Mouse (Mus musculus) liver, adult 2 months (tissue): ENCODE results near the gene Chga. TPM values are rescaled to one million over a fixed set of nuclear protein-coding genes. Genes with fewer than 3 reads are reported as not detected.

Experiments
- DNase-seq: peaks from one replicate; pipeline ENCODE4 v3.0.0-alpha.2; 2011; ENCODE audit warnings: low read depth, low spot score; ENCODE audit errors: extremely low read depth
- H3K27ac ChIP-seq: fragments of 200-500 bp; replicated peaks from 2 replicates; pipeline ENCODE4 v1.5.1; 2012; ENCODE audit warnings: low read depth, mild to moderate bottlenecking, control low read depth, inconsistent platforms, low read length; ENCODE audit not compliant: insufficient read depth
- H3K27me3 ChIP-seq: fragments of 200-500 bp; 2 replicates; pipeline ENCODE4 v1.6.1; 2012; ENCODE audit warnings: mild to moderate bottlenecking, moderate library complexity, low read length, inconsistent platforms; ENCODE audit not compliant: control insufficient read depth, insufficient read depth
- H3K36me3 ChIP-seq: fragments of 200-500 bp; 2 replicates; pipeline ENCODE4 v1.6.1; 2012; ENCODE audit warnings: low read length, inconsistent platforms; ENCODE audit not compliant: control insufficient read depth, insufficient read depth
- H3K4me1 ChIP-seq: fragments of 200-500 bp; 2 replicates; pipeline ENCODE4 v1.6.1; 2011; ENCODE audit warnings: low read length; ENCODE audit not compliant: control insufficient read depth, insufficient read depth
- H3K4me3 ChIP-seq: fragments of 200-500 bp; 2 replicates; pipeline ENCODE4 v1.5.1; 2011; ENCODE audit warnings: low read depth, mild to moderate bottlenecking, control low read depth, low read length, moderate library complexity; ENCODE audit not compliant: insufficient read depth
- H3K79me2 ChIP-seq: fragments of 200-500 bp; 2 replicates; pipeline ENCODE4 v1.6.1; 2012; ENCODE audit warnings: inconsistent platforms, mild to moderate bottlenecking, low read length, moderate library complexity; ENCODE audit not compliant: control insufficient read depth, insufficient read depth
- H3K9ac ChIP-seq: fragments of 200-500 bp; 2 replicates; pipeline ENCODE4 v1.6.1; 2012; ENCODE audit warnings: low read depth, mild to moderate bottlenecking, control low read depth, inconsistent platforms, low read length
- CTCF ChIP-seq: fragments of 200-500 bp; IDR thresholded peaks from 2 replicates; pipeline ENCODE4 v1.5.1; 2011; ENCODE audit warnings: low read depth, low read length, control low read depth
- POLR2A ChIP-seq: fragments of 200-500 bp; IDR thresholded peaks from 2 replicates; pipeline ENCODE4 v1.6.1; 2011; ENCODE audit warnings: low read length, control low read depth; ENCODE audit not compliant: insufficient read depth; ENCODE audit errors: extremely low read depth
- WGBS: fragments of 180-500 bp; shearing (Covaris S2); methylation state at CpG from one replicate; pipeline ENCODE4 v1.1.7; 2018; 5-methylcytosine and 5-hydroxymethylcytosine counted together
- polyA plus RNA-seq: library from polyadenylated mRNA; depleted of rRNA; stranded (reverse); fragments of >200 nt; gene quantifications from 2 replicates; pipeline ENCODE4 v1.2.3, GENCODE M21; 2012
- total RNA-seq: library from RNA; depleted of rRNA; stranded (reverse); fragments of >200 nt; gene quantifications from 2 replicates; pipeline ENCODE4 v1.2.3, GENCODE M21; 2014

Gene Chga
- total and polyA plus RNA-seq, 2 experiments, result not detected

GRCm38 (mm10) chr12:102568219-102568618, 13.4 kb downstream of the Chga start:
- H3K4me3 ChIP-seq, result no peak overlapping the region

GRCm38 (mm10) chr12:102570111-102570510, 15.3 kb downstream of the Chga start:
- Histone ChIP-seq H3K27ac (no peak overlapping the region), H3K79me2 (no peaks in the 10 kb centered on the region), H3K4me1 (no peaks in the 10 kb centered on the region), H3K9ac (no peak overlapping the region), H3K27me3 (no peaks in the 10 kb centered on the region), H3K4me3 (no peak overlapping the region), H3K36me3 (no peaks in the 10 kb centered on the region)
- DNase-seq, result no peak
- 87% methylated on average over 13 of the region's 13 CpGs for WGBS
- TF ChIP-seq POLR2A, result no peak
- TF ChIP-seq CTCF, result no peak

More at GRCm38 (mm10) chr12:102568219-102568618, 13.4 kb downstream of the Chga start:
- Histone ChIP-seq H3K27me3 (no peaks in the 10 kb centered on the region), H3K9ac (no peak overlapping the region), H3K36me3 (no peaks in the 10 kb centered on the region), H3K79me2 (no peaks in the 10 kb centered on the region), H3K4me1 (no peaks in the 10 kb centered on the region), H3K27ac (no peak overlapping the region)
- 83% methylated on average over 7 of the region's 7 CpGs for WGBS
- no peak for DNase-seq
- TF ChIP-seq POLR2A (no peak), CTCF (no peak)

DNA sequence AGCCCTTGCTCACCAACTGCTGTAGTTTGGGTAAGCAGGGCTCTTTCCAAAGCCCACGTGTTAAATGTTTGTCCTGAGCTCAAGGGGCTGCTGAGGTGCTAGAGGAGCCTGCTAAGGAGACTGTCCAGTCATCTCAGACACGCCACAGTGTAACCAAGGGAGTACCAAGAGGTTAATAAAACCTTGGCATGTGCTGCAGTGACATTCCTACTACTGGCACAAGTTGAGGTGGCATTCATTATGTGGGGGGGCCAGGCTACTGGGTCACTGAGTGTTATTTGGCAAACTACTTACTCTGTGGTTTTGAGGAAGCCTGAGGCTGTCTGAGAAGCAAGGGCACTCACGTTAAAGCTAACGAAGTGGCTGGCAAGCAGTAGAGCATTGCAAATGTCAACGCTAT, 16.0 kb downstream of the Chga start:
- Histone ChIP-seq H3K4me3 (no peak overlapping the region), H3K36me3 (no peaks in the 10 kb centered on the region), H3K27me3 (no peaks in the 10 kb centered on the region), H3K27ac (no peak overlapping the region), H3K9ac (no peak overlapping the region), H3K4me1 (no peaks in the 10 kb centered on the region), H3K79me2 (no peaks in the 10 kb centered on the region)
- DNase-seq, result no peak
- TF ChIP-seq CTCF, result no peak
- WGBS, result 79% methylated on average over 5 of the region's 5 CpGs

DNA sequence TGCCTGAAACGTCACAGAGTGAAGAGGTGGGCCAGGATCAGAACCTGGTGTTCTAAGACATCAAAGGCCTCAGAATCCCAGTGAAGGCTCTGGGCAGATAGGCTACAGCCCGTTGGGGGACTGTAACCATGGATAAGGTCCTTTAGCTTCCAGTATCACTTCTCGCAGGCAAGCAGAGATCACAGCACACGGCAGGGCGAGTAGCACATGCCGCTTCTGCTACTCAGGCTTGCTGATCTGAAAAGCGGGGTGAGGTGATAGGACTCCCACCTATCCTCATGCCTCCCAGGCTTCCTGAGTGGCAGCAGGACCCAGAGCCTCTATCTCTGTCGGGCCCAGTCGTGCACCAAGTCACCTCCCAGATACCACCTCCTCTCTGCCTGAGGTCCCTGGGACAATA, 16.9 kb downstream of the Chga start:
- TF ChIP-seq POLR2A (no peak), CTCF (no peak)
- 89% methylated on average over 9 of the region's 9 CpGs for WGBS
- Histone ChIP-seq H3K27me3 (no peaks in the 10 kb centered on the region), H3K79me2 (no peaks in the 10 kb centered on the region), H3K27ac (no peak overlapping the region), H3K4me3 (no peak overlapping the region), H3K4me1 (no peaks in the 10 kb centered on the region), H3K9ac (no peak overlapping the region), H3K36me3 (no peaks in the 10 kb centered on the region)
- no peak for DNase-seq

DNA sequence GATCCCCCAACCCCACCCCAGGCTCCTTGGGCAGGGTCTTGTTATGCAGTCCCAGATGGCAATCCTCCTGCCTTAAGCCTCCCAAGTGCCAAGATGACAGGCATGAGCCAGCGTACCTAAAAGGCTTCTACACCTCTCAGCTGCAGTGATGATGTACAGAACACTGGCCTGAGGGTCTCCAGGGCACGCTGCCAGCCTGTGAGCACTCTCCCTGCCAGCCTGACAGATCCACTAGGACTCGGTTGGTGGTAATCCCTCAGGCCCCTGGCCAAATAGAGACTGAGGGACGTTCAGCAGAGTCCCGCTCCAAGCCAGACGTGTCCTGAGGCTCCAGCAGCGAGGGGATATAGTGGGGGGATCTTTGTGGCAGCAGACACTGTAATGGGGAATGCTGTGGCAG, 18.3 kb downstream of the Chga start:
- Histone ChIP-seq H3K4me3 (no peak overlapping the region), H3K9ac (no peak overlapping the region), H3K4me1 (no peaks in the 10 kb centered on the region), H3K27me3 (no peaks in the 10 kb centered on the region), H3K27ac (no peak overlapping the region), H3K36me3 (no peaks in the 10 kb centered on the region; the same call in 1 of the 2 replicates), H3K79me2 (no peaks in the 10 kb centered on the region)
- TF ChIP-seq CTCF, result no peak
- WGBS, result 92% methylated on average over 7 of the region's 7 CpGs
- DNase-seq, result no peak

DNA sequence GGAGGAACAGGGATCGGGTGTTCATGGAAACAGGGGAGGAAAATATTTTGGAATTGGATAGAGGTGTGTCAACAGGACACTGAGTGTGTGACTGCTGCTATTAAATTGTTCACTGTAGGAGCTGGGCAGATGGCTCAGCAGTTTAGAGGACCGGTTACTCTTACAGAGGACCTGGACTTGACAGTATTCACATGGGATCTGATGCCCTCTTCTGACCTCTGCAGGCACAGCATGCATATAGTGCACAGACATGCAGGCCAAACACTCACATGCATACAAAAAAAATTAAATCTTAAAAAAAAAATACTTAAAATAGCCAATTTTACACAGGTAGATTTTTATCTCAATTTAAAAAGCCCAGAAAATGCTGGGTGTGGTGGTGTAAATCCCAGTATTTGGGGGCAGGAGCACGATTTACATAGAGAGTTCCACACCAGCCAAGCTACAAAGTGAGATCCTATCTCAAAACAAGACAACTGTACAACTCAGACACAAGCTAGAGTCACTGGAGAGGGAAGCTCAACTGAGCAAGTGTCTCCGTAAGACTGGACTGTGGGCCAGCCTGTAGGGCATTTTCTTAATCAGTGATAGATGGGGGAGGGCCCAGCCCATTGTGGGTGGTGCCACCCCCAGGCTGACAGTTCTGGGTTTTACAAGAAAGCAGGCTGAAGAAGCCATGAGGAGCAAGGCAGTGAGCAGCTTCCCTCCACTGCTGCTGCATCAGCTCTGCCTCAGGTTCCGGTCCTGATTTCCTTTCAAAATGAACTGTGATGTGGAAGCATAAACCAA, 21.0 kb downstream of the Chga start:
- TF ChIP-seq POLR2A, result no peak
- TF ChIP-seq CTCF, result no peak
- 87% methylated on average over 5 of the region's 5 CpGs for WGBS
- Histone ChIP-seq H3K4me1 (no peaks in the 10 kb centered on the region), H3K9ac (no peak overlapping the region), H3K4me3 (no peak overlapping the region), H3K27me3 (no peaks in the 10 kb centered on the region), H3K36me3 (peaks cover 2% of the 10 kb centered on the region; the same call in 1 of the 2 replicates), H3K27ac (no peak overlapping the region), H3K79me2 (no peaks in the 10 kb centered on the region)
- DNase-seq, result no peak
